8 mouse cellular contexts compared by ENCODE assay signal in the genomic region with DNA sequence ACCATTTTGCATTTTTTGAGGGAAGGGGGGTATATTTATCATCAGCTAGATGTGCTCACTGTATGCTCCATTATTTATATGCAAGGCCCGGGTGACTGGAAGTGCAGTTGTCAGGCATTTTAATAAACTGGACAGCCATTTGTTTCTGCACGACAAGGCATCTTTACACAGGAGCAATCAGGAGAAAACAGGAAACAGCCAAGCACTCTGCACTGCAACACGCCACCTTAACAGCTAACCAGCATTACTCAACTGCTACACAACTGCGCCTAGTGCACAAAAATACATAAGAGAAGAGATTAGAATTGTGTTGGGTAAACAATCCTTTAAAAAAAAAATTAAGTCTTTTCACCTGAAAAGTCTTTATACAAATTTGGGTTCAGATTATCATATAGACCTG. TPM values are rescaled to one million over a fixed set of nuclear protein-coding genes. Genes with fewer than 3 reads are reported as not detected.
DNase-seq lines count a peak whose midpoint lies in the region; ATAC-seq and TF ChIP-seq lines count a peak whose summit lies in the region.

No protein-coding gene starts in this region.

- no peak overlapping the region for H3K27ac ChIP-seq in forebrain, embryonic 16.5 days (ENCODE audit: low read length)
- peak overlapping the region; percentile 40; the same call in 1 of the 2 replicates for H3K27ac ChIP-seq in liver, embryonic 14.5 days

- no peaks in the 10 kb centered on the region for H3K9me3 ChIP-seq in erythroblast, embryonic 14.5 days (ENCODE audit: control insufficient read depth, low read length)
- H3K9me3 ChIP-seq in forebrain, embryonic 16.5 days (ENCODE audit: control insufficient read depth, low read length): no peaks in the 10 kb centered on the region
- H3K9me3 ChIP-seq in liver, embryonic 14.5 days (ENCODE audit: control insufficient read depth, low read length): no peaks in the 10 kb centered on the region

- no peak for ATAC-seq in erythroblast, adult 5-6 weeks (replicated peaks; ENCODE audit: low FRiP score, poor library complexity, severe bottlenecking)
- ATAC-seq in forebrain, embryonic 16.5 days: no peak
- no peak for ATAC-seq in liver, embryonic 14.5 days (ENCODE audit: insufficient read depth)

- peaks cover 56% of the 10 kb centered on the region for H3K4me1 ChIP-seq in erythroblast, embryonic 14.5 days (ENCODE audit: control insufficient read depth)
- H3K4me1 ChIP-seq in forebrain, embryonic 16.5 days (replicated peaks; ENCODE audit: control insufficient read depth, insufficient read depth, low read length): peaks cover 20% of the 10 kb centered on the region
- peaks cover 8 to 9% of the 10 kb centered on the region in 2 experiments; a peak in 3 of 4 replicates for H3K4me1 ChIP-seq in liver, embryonic 14.5 days (replicated peaks; ENCODE audit: control insufficient read depth in 2 of 2, insufficient read depth in 2 of 2, low read length in 1 of 2)

- no peaks in the 10 kb centered on the region for H3K27me3 ChIP-seq in erythroblast, embryonic 14.5 days (ENCODE audit: control insufficient read depth)
- no peaks in the 10 kb centered on the region for H3K27me3 ChIP-seq in forebrain, embryonic 16.5 days (replicated peaks; ENCODE audit: control insufficient read depth, insufficient read depth, low read length)
- H3K27me3 ChIP-seq in liver, embryonic 14.5 days (ENCODE audit: control insufficient read depth, insufficient read depth, low read length): no peaks in the 10 kb centered on the region

- H3K4me2 ChIP-seq in forebrain, embryonic 16.5 days (ENCODE audit: low read length): peak overlapping the region; percentile 29; the same call in 1 of the 2 replicates
- H3K4me2 ChIP-seq in liver, embryonic 14.5 days (ENCODE audit: low read depth): peak overlapping the region; percentile 93

- peak overlapping the region; percentile 79 for H3K4me3 ChIP-seq in erythroblast, embryonic 14.5 days (replicated peaks)
- H3K4me3 ChIP-seq in forebrain, embryonic 16.5 days (replicated peaks; ENCODE audit: low read length): no peak overlapping the region
- H3K4me3 ChIP-seq in liver, embryonic 14.5 days (ENCODE audit: insufficient read depth in 1 of 2, low read depth in 2 of 2, low read length in 2 of 2): peak overlapping the region; percentile 57 to 70

- no peak for TF ChIP-seq EP300 in liver, embryonic 14.5 days (IDR thresholded peaks at IDR 0.05; ENCODE audit: low read depth)

- TF ChIP-seq CTCF in liver, embryonic 14.5 days (IDR thresholded peaks at IDR 0.05; ENCODE audit: low read depth): no peak

- WGBS in forebrain, embryonic 16.5 days: 45% methylated on average over 4 of the region's 4 CpGs
- WGBS in liver, embryonic 14.5 days (ENCODE audit: insufficient replicate concordance): 21% methylated on average over 4 of the region's 4 CpGs

- no peak overlapping the region for H3K9ac ChIP-seq in forebrain, embryonic 16.5 days (replicated peaks; ENCODE audit: low read depth, low read length)
- H3K9ac ChIP-seq in liver, embryonic 14.5 days (replicated peaks): peak overlapping the region; percentile 42; the same call in 1 of the 2 replicates

- peak; percentile 65 for DNase-seq in 416B (ENCODE audit: low read depth)
- no peak for DNase-seq in liver, embryonic 14.5 days (ENCODE audit: low read depth in 3 of 3, low spot score in 3 of 3)
- no peak for DNase-seq in thymus, adult 18-20 months
- no peak for DNase-seq in yolk sac, embryonic 10.5 days (ENCODE audit: low spot score)
- no peak for DNase-seq in adrenal gland, postnatal 4 days (ENCODE audit: low spot score in 2 of 2)

- peaks cover 70% of the 10 kb centered on the region for H3K36me3 ChIP-seq in erythroblast, embryonic 14.5 days (ENCODE audit: control insufficient read depth)
- H3K36me3 ChIP-seq in forebrain, embryonic 16.5 days (ENCODE audit: control insufficient read depth, insufficient read depth): peaks cover 9% of the 10 kb centered on the region; the same call in 1 of the 2 replicates
- peaks cover 53% of the 10 kb centered on the region for H3K36me3 ChIP-seq in liver, embryonic 14.5 days (replicated peaks; ENCODE audit: control insufficient read depth, insufficient read depth, low read depth)

RNA-seq across cellular contexts. Expression of gene Mfsd11, which starts 2.2 kb away (rescaled TPM):
- 0.91 and 1.2 TPM in 2 replicates for polyA plus RNA-seq in erythroblast, embryonic 14.5 days (2012)
- 9.2 and 35.0 TPM in 2 replicates for total RNA-seq in erythroblast, adult 5-6 weeks (2015; ENCODE audit: low replicate concordance)
- total RNA-seq in erythroblast, adult 5-6 weeks (2017; ENCODE audit: low replicate concordance): 3.4 and 3.5 TPM in 2 replicates
- polyA plus RNA-seq in forebrain, embryonic 16.5 days (2015; fragmentation: Nextera tagmentation; extraction: Ambion mirVana): 46.3 and 55.8 TPM in 2 replicates
- 5.3 and 5.6 TPM in 2 replicates for polyA plus RNA-seq in liver, embryonic 14.5 days (2012; rRNA removed)
- polyA plus RNA-seq in liver, embryonic 14.5 days (2014; fragmentation: Nextera tagmentation; extraction: Ambion mirVana): 7.4 and 10.2 TPM in 2 replicates
- 10 to 100 TPM; 40.9 to 43.9 TPM for total RNA-seq in adrenal gland, postnatal 4 days (2021)

RNA-seq across cellular contexts. Expression of gene Srsf2, which starts 2.8 kb away (rescaled TPM):
- polyA plus RNA-seq in erythroblast, embryonic 14.5 days (2012): 109 and 111 TPM in 2 replicates
- 308 and 417 TPM in 2 replicates for total RNA-seq in erythroblast, adult 5-6 weeks (2015; ENCODE audit: low replicate concordance)
- total RNA-seq in erythroblast, adult 5-6 weeks (2017; ENCODE audit: low replicate concordance): 97.0 and 120 TPM in 2 replicates
- 649 and 700 TPM in 2 replicates for polyA plus RNA-seq in forebrain, embryonic 16.5 days (2015; fragmentation: Nextera tagmentation; extraction: Ambion mirVana)
- 231 and 334 TPM in 2 replicates for polyA plus RNA-seq in liver, embryonic 14.5 days (2012; rRNA removed)
- 426 and 459 TPM in 2 replicates for polyA plus RNA-seq in liver, embryonic 14.5 days (2014; fragmentation: Nextera tagmentation; extraction: Ambion mirVana)
- 100 to 1,000 TPM; 336 to 337 TPM for total RNA-seq in adrenal gland, postnatal 4 days (2021)

RNA-seq across cellular contexts. Expression of gene Jmjd6, which starts 6.8 kb away (rescaled TPM):
- 3.6 and 5.9 TPM in 2 replicates for polyA plus RNA-seq in erythroblast, embryonic 14.5 days (2012)
- 12.5 and 24.2 TPM in 2 replicates for total RNA-seq in erythroblast, adult 5-6 weeks (2015; ENCODE audit: low replicate concordance)
- 10.7 and 13.9 TPM in 2 replicates for total RNA-seq in erythroblast, adult 5-6 weeks (2017; ENCODE audit: low replicate concordance)
- 71.2 and 72.5 TPM in 2 replicates for polyA plus RNA-seq in forebrain, embryonic 16.5 days (2015; fragmentation: Nextera tagmentation; extraction: Ambion mirVana)
- 10.7 and 14.8 TPM in 2 replicates for polyA plus RNA-seq in liver, embryonic 14.5 days (2012; rRNA removed)
- 22.4 and 24.7 TPM in 2 replicates for polyA plus RNA-seq in liver, embryonic 14.5 days (2014; fragmentation: Nextera tagmentation; extraction: Ambion mirVana)
- total RNA-seq in adrenal gland, postnatal 4 days (2021): 10 to 100 TPM; 38.6 to 39.2 TPM

RNA-seq across cellular contexts. Expression of gene Mettl23, which starts 7.0 kb away (rescaled TPM):
- 3.4 and 3.5 TPM in 2 replicates for polyA plus RNA-seq in erythroblast, embryonic 14.5 days (2012)
- 11.3 and 11.5 TPM in 2 replicates for total RNA-seq in erythroblast, adult 5-6 weeks (2015; ENCODE audit: low replicate concordance)
- 5.4 and 15.1 TPM in 2 replicates for total RNA-seq in erythroblast, adult 5-6 weeks (2017; ENCODE audit: low replicate concordance)
- polyA plus RNA-seq in forebrain, embryonic 16.5 days (2015; fragmentation: Nextera tagmentation; extraction: Ambion mirVana): 80.4 and 88.5 TPM in 2 replicates
- 12.9 and 17.5 TPM in 2 replicates for polyA plus RNA-seq in liver, embryonic 14.5 days (2012; rRNA removed)
- 37.1 and 41.0 TPM in 2 replicates for polyA plus RNA-seq in liver, embryonic 14.5 days (2014; fragmentation: Nextera tagmentation; extraction: Ambion mirVana)
- total RNA-seq in adrenal gland, postnatal 4 days (2021): 10 to 100 TPM; 34.1 to 34.2 TPM

RNA-seq across cellular contexts. Expression of gene Mxra7, which starts 22.2 kb away (rescaled TPM):
- polyA plus RNA-seq in erythroblast, embryonic 14.5 days (2012): 0.03 and 0.05 TPM in 2 replicates
- 4.2 TPM in 1 of 2 replicates, not detected in the other for total RNA-seq in erythroblast, adult 5-6 weeks (2015; ENCODE audit: low replicate concordance)
- not detected in 2 replicates for total RNA-seq in erythroblast, adult 5-6 weeks (2017; ENCODE audit: low replicate concordance)
- polyA plus RNA-seq in forebrain, embryonic 16.5 days (2015; fragmentation: Nextera tagmentation; extraction: Ambion mirVana): 6.3 and 7.8 TPM in 2 replicates
- 0.71 and 1.3 TPM in 2 replicates for polyA plus RNA-seq in liver, embryonic 14.5 days (2012; rRNA removed)
- polyA plus RNA-seq in liver, embryonic 14.5 days (2014; fragmentation: Nextera tagmentation; extraction: Ambion mirVana): 1.1 TPM in 2 replicates
- 10 to 100 TPM; 53.5 to 64.9 TPM for total RNA-seq in adrenal gland, postnatal 4 days (2021)
